Mouse (Mus musculus): ENCODE data around the gene Cpne4. TPM values are rescaled to one million over a fixed set of nuclear protein-coding genes. Genes with fewer than 3 reads are reported as not detected.

The Cpne4 gene
- total and polyA plus RNA-seq, 3 experiments, result not detected

DNA sequence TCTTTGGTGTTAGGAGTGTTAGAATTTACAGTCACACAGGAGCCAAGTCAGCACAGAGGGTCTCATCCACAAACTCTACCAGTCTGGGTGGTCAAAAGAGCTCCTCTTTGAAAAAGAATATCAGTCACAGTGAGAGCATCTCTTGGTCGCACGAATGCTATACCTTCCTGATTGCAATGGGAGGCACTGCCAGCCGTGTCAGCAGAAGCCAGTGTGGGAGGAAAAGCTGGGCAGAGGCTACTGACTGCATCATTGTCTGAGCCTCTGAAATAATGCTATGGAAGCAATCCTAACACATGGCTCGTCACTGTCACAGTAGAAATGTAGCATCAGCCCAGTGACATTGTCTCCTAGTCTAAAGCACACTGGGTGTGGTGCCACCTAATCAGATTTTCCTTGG is 531.4 kb downstream of the Cpne4 start:
- H3K4me3 ChIP-seq (ENCODE audit: low read depth, low read length), result no peak overlapping the region
- peaks cover 62% of the 10 kb centered on the region for H3K36me3 ChIP-seq (replicated peaks)
- ATAC-seq (ENCODE audit: extremely low read depth, insufficient number of reproducible peaks, low FRiP score, poor library complexity, severe bottlenecking) (no peak), DNase-seq (ENCODE audit: low spot score) (no peak)
- TF ChIP-seq GATA1 (IDR thresholded peaks at IDR 0.05; ENCODE audit: borderline replicate concordance, low read length) (no peak), TAL1 (conservative IDR thresholded peaks at IDR 0.05; ENCODE audit: low read depth, low read length) (no peak), POLR2AphosphoS5 (IDR thresholded peaks at IDR 0.05; ENCODE audit: insufficient replicate concordance, low read depth, low read length) (no peak), CTCF (IDR thresholded peaks at IDR 0.05; ENCODE audit: low read depth, low read length) (no peak), GATA2 (IDR thresholded peaks at IDR 0.05; ENCODE audit: borderline replicate concordance, low read depth, low read length) (no peak)
- H3K27me3 ChIP-seq (ENCODE audit: insufficient read depth, low read length), result no peaks in the 10 kb centered on the region
- no peaks in the 10 kb centered on the region for H3K4me1 ChIP-seq (ENCODE audit: insufficient read depth, low read depth, low read length)
- no peaks in the 10 kb centered on the region for H3K9me3 ChIP-seq (replicated peaks)

DNA sequence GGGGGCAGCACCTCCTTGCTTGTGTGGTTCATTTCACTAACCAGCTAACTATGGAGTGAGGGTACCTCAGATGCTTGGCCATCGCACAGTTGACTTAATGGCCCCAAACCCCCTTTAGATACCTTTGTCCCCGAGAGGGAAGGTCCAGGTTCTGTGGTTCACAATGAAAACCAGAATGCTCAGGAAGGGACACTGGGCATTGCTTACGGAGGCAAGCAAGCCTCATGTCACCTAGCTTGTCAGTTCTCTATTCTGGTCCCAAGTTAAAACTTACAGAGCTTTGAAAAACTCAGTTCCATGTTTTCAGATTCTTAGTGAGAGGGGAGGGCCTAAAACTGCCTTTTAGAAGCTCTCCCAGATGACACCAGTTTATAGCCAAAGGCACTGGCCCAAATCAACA is 533.2 kb downstream of the Cpne4 start:
- H3K27me3 ChIP-seq (ENCODE audit: insufficient read depth, low read length), result no peaks in the 10 kb centered on the region
- no peaks in the 10 kb centered on the region for H3K9me3 ChIP-seq (replicated peaks)
- H3K4me3 ChIP-seq (ENCODE audit: low read depth, low read length), result no peak overlapping the region
- DNase-seq (ENCODE audit: low spot score) (no peak), ATAC-seq (ENCODE audit: extremely low read depth, insufficient number of reproducible peaks, low FRiP score, poor library complexity, severe bottlenecking) (no peak)
- TF ChIP-seq GATA2 (IDR thresholded peaks at IDR 0.05; ENCODE audit: borderline replicate concordance, low read depth, low read length), result no peak
- TF ChIP-seq POLR2AphosphoS5 (IDR thresholded peaks at IDR 0.05; ENCODE audit: insufficient replicate concordance, low read depth, low read length), result no peak
- TF ChIP-seq GATA1 (IDR thresholded peaks at IDR 0.05; ENCODE audit: borderline replicate concordance, low read length), result no peak
- TF ChIP-seq TAL1 (conservative IDR thresholded peaks at IDR 0.05; ENCODE audit: low read depth, low read length), result no peak
- no peak for TF ChIP-seq CTCF (IDR thresholded peaks at IDR 0.05; ENCODE audit: low read depth, low read length)
- H3K4me1 ChIP-seq (ENCODE audit: insufficient read depth, low read depth, low read length), result no peaks in the 10 kb centered on the region
- peaks cover 45% of the 10 kb centered on the region for H3K36me3 ChIP-seq (replicated peaks)

Other genes starting within 250 kb of the Cpne4 start
- gene Acpp, start 209.5 kb upstream of the Cpne4 start, total RNA-seq (2014; fragmentation: Nextera tagmentation), result not detected in 2 replicates
- gene Acpp, start 209.5 kb upstream of the Cpne4 start, total RNA-seq (2017), result 0.06 and 0.33 TPM in 2 replicates
- gene Acpp, start 209.5 kb upstream of the Cpne4 start, polyA plus RNA-seq (2012), result not detected in 2 replicates